Mouse (Mus musculus) megakaryocyte, embryonic 14.5 days (primary cell): ENCODE results near the gene Slc27a4.

Experiments used
- FLI1 ChIP-seq: IDR thresholded peaks from 2 replicates; pipeline ENCODE4 v1.6.1; 2012; ENCODE audit warnings: low read length, inconsistent platforms, mixed read lengths
- GATA1 ChIP-seq: IDR thresholded peaks from 3 replicates; pipeline ENCODE4 v1.6.1; 2012; ENCODE audit warnings: mixed read lengths, low read length, inconsistent platforms, borderline replicate concordance

GRCm38 (mm10) chr2:29833796-29834195, 31.4 kb downstream of the Slc27a4 start:
- no peak for TF ChIP-seq GATA1
- no peak for TF ChIP-seq FLI1
